Mouse (Mus musculus): Measurements from ENCODE around the gene Oas2. TPM values are rescaled to one million over a fixed set of nuclear protein-coding genes. Genes with fewer than 3 reads are reported as not detected.

The Oas2 gene
- total RNA-seq, 2 experiments from 2014 or later: 0.40 TPM; not detected in 1

Other genes with a start within 250 kb of the Oas2 start
- 10 to 100 TPM; 77.4 to 81.8 TPM for gene Plbd2, start 246.2 kb downstream of the Oas2 start, total RNA-seq (2021)
- gene Slc8b1, start 238.7 kb downstream of the Oas2 start, total RNA-seq (2021): 1 to 10 TPM; 5.2 to 5.4 TPM
- gene Tpcn1, start 161.2 kb downstream of the Oas2 start, total RNA-seq (2021): 10 to 100 TPM; 47.7 to 50.0 TPM
- gene Iqcd, start 160.8 kb downstream of the Oas2 start, total RNA-seq (2021): under 1 TPM; 0.22 to 0.59 TPM
- 10 to 100 TPM; 31.5 to 32.4 TPM for gene Rita1, start 137.3 kb downstream of the Oas2 start, total RNA-seq (2021)
- gene Ddx54, start 137.1 kb downstream of the Oas2 start, total RNA-seq (2021): 10 to 100 TPM; 44.5 to 48.0 TPM
- gene Cfap73, start 115.6 kb downstream of the Oas2 start, total RNA-seq (2021): not detected
- 100 to 1,000 TPM in 1 of 2 experiments, 10 to 100 TPM in 1; 94.2 to 107 TPM for gene Rasal1, start 101.0 kb downstream of the Oas2 start, total RNA-seq (2021)
- 10 to 100 TPM; 72.6 to 80.1 TPM for gene Dtx1, start 37.9 kb downstream of the Oas2 start, total RNA-seq (2021)
- gene Oas3, start 27.8 kb upstream of the Oas2 start, total RNA-seq (2021): not detected
- not detected for gene Oas1e, start 45.7 kb upstream of the Oas2 start, total RNA-seq (2021)
- gene Oas1c, start 62.7 kb upstream of the Oas2 start, total RNA-seq (2021): under 1 TPM; 0.59 to 0.87 TPM
- not detected for gene Oas1f, start 97.5 kb upstream of the Oas2 start, total RNA-seq (2021)
- gene Oas1h, start 111.6 kb upstream of the Oas2 start, total RNA-seq (2021): not detected
- not detected for gene Oas1g, start 137.8 kb upstream of the Oas2 start, total RNA-seq (2021)
- gene Oas1a, start 157.7 kb upstream of the Oas2 start, total RNA-seq (2021): under 1 TPM; 0.37 to 0.40 TPM
- gene Oas1d, start 164.7 kb upstream of the Oas2 start, total RNA-seq (2021): not detected

Data from left cerebral cortex, postnatal 14 days (tissue).